Mouse (Mus musculus) megakaryocyte, embryonic 14.5 days (primary cell): Measurements from ENCODE around the gene 2010111I01Rik.

Experiments
- FLI1 ChIP-seq: IDR thresholded peaks from 2 replicates; pipeline ENCODE4 v1.6.1; 2012; ENCODE audit warnings: low read length, inconsistent platforms, mixed read lengths
- GATA1 ChIP-seq: IDR thresholded peaks from 3 replicates; pipeline ENCODE4 v1.6.1; 2012; ENCODE audit warnings: mixed read lengths, low read length, inconsistent platforms, borderline replicate concordance

DNA sequence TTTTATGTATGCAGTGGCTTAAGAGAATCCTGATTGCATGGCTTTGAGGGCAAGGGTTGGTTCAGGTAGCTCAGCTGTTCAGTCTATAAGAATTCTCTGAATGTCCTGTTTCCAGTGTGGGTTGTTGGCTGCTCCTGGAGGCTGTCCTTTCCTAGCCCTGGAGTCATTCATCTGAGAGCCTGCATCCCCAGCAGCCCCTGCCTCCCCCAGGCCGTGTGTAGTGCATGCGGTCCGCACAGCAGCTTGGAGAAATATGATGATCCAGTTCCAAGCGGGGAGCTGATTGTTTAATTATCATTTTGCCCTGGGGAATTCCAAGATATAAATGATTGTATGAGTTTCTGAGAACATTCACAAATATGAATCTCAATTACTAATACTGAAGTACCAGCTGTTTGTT is 14.5 kb downstream of the 2010111I01Rik start:
- TF ChIP-seq GATA1 (no peak), FLI1 (no peak)
